Mouse (Mus musculus) thymus, postnatal 0 days (tissue): Measurements from ENCODE around the gene Hoxc13. TPM values are rescaled to one million over a fixed set of nuclear protein-coding genes. Genes with fewer than 3 reads are reported as not detected.

Experiments used
- DNase-seq: peaks from one replicate; pipeline ENCODE4 v3.0.0-alpha.2; 2015; ENCODE audit warnings: low spot score
- polyA plus RNA-seq: library from polyadenylated mRNA; unstranded; fragments of >200 nt; fragmentation: Nextera tagmentation; extraction: Ambion mirVana; gene quantifications from 2 replicates; pipeline ENCODE4 v1.2.1, GENCODE M21; 2015

Hoxc13 gene
- polyA plus RNA-seq, 1 experiment from 2014 or later: 0.07 TPM

DNA sequence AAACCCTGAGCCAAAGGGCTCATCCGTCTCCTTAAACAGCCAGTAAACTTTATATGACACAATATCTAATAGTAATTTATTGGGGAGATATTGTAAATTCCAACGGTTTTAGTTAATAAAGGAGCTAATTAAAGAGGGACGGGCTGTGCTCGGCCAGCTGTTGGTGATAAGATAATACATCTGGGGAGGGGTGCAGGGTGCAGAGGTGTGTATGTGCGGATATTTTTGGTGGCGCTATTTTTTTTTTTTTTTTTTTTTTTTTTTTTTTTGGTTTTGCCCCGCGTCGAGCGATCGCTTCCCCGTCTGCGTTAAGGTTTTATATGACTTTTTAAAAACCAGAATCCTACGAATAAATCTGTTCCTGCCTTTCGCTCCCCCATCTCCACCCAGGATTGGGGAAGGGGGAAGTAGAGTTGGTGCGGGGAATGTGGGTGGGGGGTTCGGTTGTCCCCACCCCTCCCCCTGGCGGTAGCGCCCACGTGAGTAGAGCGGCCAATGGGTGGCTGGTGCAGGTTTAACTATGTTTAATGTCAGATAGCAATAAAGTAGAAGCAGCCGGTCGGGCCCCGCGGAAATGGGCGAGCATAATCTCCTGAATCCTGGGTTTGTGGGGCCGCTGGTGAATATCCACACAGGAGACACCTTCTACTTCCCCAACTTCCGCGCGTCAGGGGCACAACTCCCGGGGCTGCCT, 15.5 kb downstream of the Hoxc13 start, which contains the start of gene Hoxc12:
Hoxc12 (plus strand) TSS at position 479 of the 694 bp plus-strand sequence.
- no peak for DNase-seq

DNA sequence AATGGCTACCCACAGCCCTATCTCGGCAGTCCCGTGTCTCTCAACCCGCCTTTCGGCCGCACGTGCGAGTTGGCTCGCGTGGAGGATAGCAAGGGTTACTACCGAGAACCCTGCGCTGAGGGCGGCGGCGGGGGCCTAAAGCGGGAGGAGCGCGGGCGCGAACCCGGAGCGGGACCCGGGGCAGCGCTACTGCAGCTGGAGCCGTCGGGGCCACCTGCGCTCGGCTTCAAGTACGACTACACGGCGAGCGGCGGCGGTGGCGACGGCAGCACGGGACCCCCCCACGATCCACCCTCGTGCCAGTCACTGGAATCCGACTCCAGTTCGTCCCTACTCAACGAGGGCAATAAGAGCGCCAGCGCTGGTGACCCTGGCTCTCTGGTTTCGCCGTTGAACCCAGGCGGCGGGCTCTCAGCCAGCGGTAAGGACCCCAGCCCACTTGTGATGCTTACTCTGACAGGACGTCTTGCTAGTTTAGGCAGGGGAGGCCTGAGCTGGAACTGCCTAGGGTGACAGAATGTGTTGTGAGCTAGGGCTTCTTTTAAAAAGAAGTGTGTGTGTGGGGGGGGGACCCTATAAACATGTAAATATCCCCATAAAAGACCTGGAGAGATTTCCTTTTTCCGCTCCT, 16.2 kb downstream of the Hoxc13 start:
- no peak for DNase-seq

DNA sequence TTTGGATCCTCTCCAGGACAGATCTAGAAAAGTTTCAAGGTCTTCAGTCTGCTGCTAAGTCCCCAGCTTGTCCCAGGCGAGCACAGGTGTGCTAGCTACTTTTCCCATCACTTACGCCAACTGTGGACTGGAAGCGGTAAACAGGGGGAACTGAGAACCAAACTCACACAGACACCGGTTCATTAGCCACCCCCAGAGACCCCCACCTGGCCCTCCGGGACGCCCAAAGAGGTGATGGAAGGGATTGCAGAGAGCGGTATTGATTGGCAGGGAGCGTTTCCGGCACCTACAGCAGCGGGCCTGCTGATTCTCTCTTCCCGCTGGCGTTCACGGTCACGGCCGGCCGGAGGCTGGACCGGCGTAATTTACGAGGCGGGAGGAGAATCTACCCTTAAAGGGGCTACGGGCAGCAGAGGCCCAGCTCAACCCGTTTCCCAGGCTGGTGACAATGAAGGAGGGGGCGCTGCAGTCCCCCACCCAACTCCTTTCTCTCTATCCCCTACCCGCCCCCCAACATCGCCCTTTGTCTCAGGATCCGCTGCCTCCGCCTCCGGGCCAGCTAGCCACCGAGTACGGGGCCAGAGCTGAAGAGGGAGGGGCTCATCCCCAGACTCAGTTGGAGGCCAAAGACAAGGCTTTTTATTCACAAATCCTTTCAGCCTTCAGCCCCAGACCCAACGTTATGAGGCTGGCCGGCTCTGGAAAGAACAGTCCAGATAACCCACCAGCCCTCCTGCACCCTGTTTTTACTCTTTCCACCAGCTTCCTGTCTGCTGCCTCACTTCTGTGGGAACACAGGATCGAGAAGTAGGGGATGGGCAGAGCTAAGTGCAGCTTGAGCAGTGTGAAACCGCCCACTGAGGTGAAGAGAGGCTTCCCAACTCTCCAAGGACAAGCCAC, 18.6 kb downstream of the Hoxc13 start:
- DNase-seq: no peak

DNA sequence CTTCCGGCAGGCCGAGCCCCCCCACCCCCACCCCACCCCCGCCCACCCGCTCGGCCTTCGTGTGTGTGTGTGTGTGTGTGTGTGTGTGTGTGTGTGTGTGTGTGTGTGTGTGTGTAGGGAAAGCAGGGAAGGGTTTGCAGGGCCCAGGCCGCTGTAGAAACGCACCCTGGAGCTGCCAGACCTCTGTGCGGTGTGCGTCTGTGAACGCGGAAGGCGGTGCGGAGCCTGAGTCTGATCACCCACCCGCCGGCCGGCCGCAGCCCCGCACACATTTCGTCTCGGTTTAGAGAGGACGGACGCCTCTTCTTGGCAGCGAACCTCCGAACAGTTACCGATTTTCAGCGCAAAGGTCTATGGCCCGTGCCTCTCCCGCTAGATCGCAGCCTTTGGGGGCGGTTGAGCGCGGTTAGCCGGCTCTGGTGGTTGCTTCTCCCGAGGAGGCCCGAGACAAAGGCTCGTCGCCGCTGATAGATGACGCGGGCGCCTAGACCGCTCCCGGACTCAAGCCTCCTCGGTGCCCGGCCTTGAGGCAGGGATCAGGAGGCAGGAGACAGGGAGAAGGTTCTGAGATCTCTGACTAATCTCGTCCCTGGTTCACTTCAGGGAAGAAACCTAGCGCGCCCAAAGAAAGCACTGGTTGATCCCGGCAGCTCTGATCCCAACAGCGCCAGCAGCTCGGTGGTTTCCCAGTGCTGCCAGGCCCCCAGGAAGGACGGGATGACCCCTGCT, 22.0 kb downstream of the Hoxc13 start:
- DNase-seq: no peak

- DNase-seq: no peak
Measured at GRCm38 (mm10) chr15:102943468-102943813, 22.5 kb downstream of the Hoxc13 start.

- no peak for DNase-seq
Measured at GRCm38 (mm10) chr15:102945185-102946077, 24.5 kb downstream of the Hoxc13 start.

DNA sequence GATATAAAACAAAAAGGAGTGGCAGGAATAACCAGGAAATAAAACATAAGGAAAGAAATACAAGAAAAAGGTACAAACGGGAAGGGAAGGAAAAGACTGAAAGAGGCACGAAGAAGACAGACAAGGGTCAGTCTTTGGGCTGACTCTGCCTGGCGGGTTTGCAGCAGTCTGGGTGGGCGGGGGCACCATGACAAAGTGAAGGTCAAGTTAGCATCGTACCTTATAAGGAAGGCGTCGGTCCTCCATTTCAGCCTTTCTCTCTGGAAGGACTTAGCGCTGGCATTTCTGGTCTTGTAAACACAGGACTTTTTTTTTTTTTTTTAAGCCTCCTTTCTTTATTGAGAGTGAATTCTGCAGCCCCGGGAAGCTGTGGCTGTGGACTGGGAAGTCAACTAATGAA, 26.4 kb downstream of the Hoxc13 start:
- no peak for DNase-seq

- no peak for DNase-seq
Measured at GRCm38 (mm10) chr15:102948842-102949241, 27.9 kb downstream of the Hoxc13 start.

- DNase-seq: no peak
Measured at GRCm38 (mm10) chr15:102949696-102950095, 28.8 kb downstream of the Hoxc13 start.

DNA sequence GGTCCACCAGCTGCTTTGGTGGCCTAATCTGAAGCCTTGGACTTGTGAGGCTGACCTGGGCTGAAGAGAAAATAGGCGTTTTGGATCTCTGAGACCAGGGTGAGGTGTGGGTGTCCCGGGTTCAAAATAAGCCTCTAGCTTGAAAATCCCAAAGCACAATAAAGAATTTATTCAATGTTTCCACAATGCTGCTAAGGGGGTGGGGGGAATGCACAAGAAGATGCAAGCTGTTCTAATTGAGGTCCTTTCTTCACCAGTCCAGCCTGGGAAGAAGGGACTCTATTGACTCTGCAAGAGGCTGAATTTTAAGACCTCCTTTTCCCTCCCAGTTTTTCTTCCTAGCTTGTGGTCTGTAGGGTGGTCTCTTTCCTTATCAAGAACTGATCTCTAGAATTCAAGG, 30.0 kb downstream of the Hoxc13 start:
- DNase-seq: no peak

DNA sequence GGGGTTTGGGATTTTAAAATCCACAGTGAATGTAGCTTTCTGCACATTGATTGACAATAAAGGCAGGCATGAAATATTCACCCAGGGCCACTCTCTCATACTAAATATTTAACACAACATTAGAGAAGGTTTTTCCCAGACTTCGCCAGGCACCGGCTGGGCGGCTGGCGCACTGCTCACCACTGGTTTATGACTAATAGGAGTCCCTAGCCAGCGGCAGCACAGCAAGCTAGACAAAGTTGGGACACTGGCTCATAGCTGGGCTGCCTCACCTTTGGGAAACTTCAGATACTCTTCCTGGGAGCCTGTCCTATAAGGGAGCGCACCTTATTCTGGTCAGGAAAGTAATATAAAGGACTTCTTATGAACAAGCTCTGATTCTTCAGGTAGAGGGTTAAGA, 32.7 kb downstream of the Hoxc13 start:
- DNase-seq: no peak

DNA sequence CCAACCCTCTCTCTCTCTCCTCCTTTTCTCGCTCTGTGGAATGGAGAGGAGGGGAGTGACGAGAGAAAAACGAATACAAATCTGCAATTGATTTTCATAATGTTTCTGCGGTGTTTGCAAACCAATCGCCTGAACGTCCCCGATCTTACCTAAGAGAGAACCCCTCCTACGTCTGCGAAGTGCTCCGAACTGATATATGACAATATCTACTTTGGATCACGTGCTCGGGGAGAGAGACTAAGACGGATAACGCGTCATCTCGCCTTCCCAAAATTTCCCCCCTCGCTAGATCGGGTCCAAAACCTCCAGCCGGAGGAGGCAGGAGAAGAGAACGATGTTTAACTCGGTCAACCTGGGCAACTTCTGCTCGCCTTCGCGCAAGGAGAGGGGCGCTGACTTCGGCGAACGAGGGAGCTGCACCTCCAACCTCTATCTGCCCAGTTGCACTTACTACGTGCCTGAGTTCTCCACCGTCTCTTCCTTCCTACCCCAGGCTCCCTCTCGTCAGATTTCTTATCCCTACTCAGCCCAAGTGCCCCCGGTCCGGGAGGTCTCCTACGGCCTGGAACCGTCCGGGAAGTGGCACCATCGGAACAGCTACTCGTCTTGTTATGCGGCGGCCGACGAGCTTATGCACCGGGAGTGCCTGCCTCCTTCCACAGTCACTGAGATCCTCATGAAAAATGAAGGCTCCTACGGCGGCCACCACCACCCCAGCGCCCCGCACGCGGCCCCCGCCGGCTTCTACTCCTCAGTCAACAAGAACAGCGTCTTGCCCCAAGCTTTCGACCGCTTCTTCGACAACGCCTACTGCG, 33.5 kb downstream of the Hoxc13 start, which contains the start of gene Hoxc11:
Hoxc11 (plus strand) TSS at position 236 of the 815 bp plus-strand sequence.
- DNase-seq: no peak

DNA sequence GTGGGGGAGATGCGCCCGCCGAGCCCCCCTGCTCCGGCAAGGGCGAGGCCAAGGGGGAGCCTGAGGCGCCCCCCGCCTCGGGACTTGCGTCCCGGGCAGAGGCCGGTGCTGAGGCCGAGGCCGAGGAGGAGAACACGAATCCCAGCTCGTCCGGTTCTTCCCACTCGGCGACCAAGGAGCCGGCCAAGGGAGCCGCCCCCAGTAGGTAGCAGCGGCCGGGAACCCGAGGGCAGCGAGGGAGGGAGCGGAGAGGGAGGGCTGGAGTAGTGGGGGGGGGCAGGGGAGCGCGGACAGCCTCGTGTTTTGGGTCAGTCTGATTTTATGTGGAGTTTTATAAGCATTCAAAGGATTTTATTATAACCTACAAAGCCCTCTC, 34.1 kb downstream of the Hoxc13 start:
- DNase-seq: no peak

DNA sequence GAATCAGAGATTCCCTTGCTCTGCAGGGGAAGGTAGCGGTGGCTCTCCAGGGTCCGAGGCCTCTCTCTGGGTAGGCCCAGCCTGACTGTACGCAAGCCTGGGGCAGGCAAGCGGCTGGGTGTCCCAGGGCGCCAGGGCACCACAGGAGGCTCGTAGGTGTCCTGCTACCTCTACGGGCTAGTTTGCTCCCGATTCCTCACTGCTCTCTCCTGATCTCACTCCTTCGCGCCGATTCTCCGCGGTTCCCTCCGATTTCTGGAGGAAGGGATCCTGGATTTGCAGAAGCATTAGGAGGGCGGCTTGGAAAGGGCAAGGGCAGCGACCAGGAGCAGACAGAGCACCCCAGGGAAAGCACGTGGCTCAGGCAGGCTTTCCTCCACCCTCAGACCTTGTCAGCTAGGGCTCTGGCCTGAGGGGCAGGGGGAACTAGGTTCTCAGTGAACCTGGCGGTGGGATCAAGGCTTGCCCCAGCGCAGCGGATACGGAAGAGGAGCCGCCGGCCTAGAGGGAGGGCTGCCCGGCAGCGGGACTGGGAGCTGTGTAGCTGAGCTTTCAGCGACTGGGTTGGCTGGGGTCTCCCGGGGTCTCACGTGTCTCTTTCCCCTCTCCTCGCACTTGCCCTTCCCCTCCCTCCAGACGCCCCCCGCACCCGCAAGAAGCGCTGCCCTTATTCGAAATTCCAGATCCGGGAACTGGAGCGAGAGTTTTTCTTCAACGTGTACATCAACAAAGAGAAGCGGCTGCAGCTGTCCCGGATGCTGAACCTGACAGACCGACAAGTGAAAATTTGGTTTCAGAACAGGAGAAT, 35.1 kb downstream of the Hoxc13 start:
- DNase-seq: no peak

DNA sequence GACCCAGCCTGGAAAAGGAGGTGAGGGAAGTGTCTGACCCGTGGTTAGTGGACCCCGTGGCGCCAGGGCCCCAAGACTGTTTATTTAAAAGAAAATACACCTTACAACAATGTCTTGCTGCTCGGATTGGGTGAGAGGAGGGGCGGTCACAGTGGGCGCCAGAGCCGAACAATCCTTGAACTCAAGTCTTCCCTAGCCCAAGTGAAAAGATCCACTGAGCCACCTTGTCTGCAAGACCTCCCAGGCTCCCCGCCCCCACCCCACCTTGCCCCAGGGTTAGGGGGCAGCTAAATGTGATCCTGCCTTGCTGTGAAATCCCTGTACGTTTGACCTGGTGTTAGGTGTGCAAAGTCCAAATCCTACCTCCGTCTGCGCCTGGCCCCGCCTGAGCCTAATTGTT, 36.0 kb downstream of the Hoxc13 start:
- DNase-seq: no peak

- DNase-seq: no peak
Measured at GRCm38 (mm10) chr15:102959663-102960191, 38.8 kb downstream of the Hoxc13 start.

DNA sequence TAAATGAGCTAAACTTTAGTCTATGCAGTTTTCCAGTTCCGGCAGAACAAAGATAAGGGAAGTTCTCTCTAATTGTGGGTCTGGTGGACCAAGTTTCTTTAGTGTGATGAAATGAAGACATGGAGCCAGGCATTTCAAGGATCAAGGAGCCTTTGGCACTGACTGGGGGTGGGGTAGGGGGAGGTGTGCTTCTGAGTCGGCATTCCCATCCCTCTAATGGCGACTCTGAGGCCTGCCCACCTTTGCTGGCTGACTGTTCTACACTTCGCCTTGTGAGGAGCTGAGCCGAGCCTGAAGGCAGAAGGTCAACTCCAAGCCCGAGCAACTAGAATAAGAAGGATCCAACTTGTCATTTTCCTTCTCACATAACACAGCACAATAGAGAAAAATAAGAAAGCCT, 40.8 kb downstream of the Hoxc13 start:
- DNase-seq: no peak

- DNase-seq: no peak
Measured at GRCm38 (mm10) chr15:102962492-102962891, 41.6 kb downstream of the Hoxc13 start.
